Mouse (Mus musculus) kidney, adult 2 months (tissue): Measurements from ENCODE around the gene Pkd1l1.

Source experiments
- CTCF ChIP-seq: fragments of 200-500 bp; conservative IDR thresholded peaks from 2 replicates; pipeline ENCODE4 v1.5.1; 2011; ENCODE audit warnings: low read depth, mild to moderate bottlenecking, control low read depth, low read length, moderate library complexity, mixed read lengths; ENCODE audit not compliant: insufficient read depth, insufficient read length
- POLR2A ChIP-seq: fragments of 200-500 bp; IDR thresholded peaks from one replicate; pipeline ENCODE4 v1.6.1; 2011; ENCODE audit warnings: low read depth, low read length, control low read depth

- no peak for TF ChIP-seq CTCF
- no peak for TF ChIP-seq POLR2A
Observed at GRCm38 (mm10) chr11:8948871-8949270, 24.2 kb downstream of the Pkd1l1 start.
